In genomic region chr11:61526872-61527271, GRCm38 (mm10) we compare ENCODE assay signal across 11 mouse cellular contexts. TPM values are rescaled to one million over a fixed set of nuclear protein-coding genes. Genes with fewer than 3 reads are reported as not detected.
DNase-seq lines count a peak whose midpoint lies in the region; ATAC-seq and TF ChIP-seq lines count a peak whose summit lies in the region.
"Had no signal": no experiment of that assay in that cellular context is flagged by ENCODE, and none has a peak within 500 bp of the region (broad histone marks: within the 10 kb centered on the region; RNA-seq: fewer than 3 reads in every experiment).

No protein-coding gene starts in this region.

- no peaks in the 10 kb centered on the region for H3K36me3 ChIP-seq in hindbrain, embryonic 11.5 days (ENCODE audit: control insufficient read depth, insufficient read depth, low read length)

- peak overlapping the region; percentile 86 for H3K27ac ChIP-seq in layer of hippocampus, adult 2 months
- H3K27ac ChIP-seq in hindbrain, embryonic 11.5 days (ENCODE audit: low read depth, low read length), result no peak overlapping the region
- H3K27ac ChIP-seq: intestine, embryonic 15.5 days had no signal

- DNase-seq in adrenal gland, adult (ENCODE audit: inconsistent age in 2 of 2, low spot score in 1 of 2), result peak; percentile 29 to 70
- no peak for DNase-seq in adrenal gland, adult 8-10 months
- DNase-seq in layer of hippocampus, adult 2 months (ENCODE audit: low spot score in 2 of 2), result peak in 1 of 2 experiments; percentile 58
- no peak for DNase-seq in layer of hippocampus, postnatal 25 days (ENCODE audit: extremely low spot score in 1 of 2, low spot score in 1 of 2)
- peak; percentile 62 for DNase-seq in adrenal gland, postnatal 10 days
- peak; percentile 88 to 91 for DNase-seq in cerebellum, postnatal 14 days
- DNase-seq in ovary, postnatal 10 days (ENCODE audit: low spot score), result no peak
- no peak for DNase-seq in hindbrain, embryonic 11.5 days (ENCODE audit: low spot score)
- DNase-seq: retina, postnatal 1 day had no signal

- no peaks in the 10 kb centered on the region for H3K9me3 ChIP-seq in hindbrain, embryonic 11.5 days (ENCODE audit: control insufficient read depth, low read length)
- H3K9me3 ChIP-seq: intestine, embryonic 15.5 days had no signal

- H3K4me3 ChIP-seq in layer of hippocampus, adult 2 months, result no peak overlapping the region
- no peak overlapping the region for H3K4me3 ChIP-seq in hindbrain, embryonic 11.5 days (ENCODE audit: low read depth, low read length)
- H3K4me3 ChIP-seq: intestine, embryonic 15.5 days had no signal

- no peak overlapping the region for H3K4me2 ChIP-seq in hindbrain, embryonic 11.5 days (replicated peaks; ENCODE audit: low read depth, low read length)
- H3K4me2 ChIP-seq: intestine, embryonic 15.5 days had no signal

- no peak for TF ChIP-seq CTCF in layer of hippocampus, adult 2 months (conservative IDR thresholded peaks at IDR 0.05)

- no peaks in the 10 kb centered on the region for H3K4me1 ChIP-seq in hindbrain, embryonic 11.5 days (replicated peaks; ENCODE audit: control insufficient read depth, insufficient read depth, low read length)
- H3K4me1 ChIP-seq: intestine, embryonic 15.5 days had no signal

- H3K9ac ChIP-seq in hindbrain, embryonic 11.5 days (ENCODE audit: low read depth, low read length), result no peak overlapping the region
- H3K9ac ChIP-seq: intestine, embryonic 15.5 days had no signal

- no peak for ATAC-seq in hindbrain, embryonic 11.5 days (ENCODE audit: low FRiP score)
- ATAC-seq: intestine, embryonic 15.5 days had no signal

- WGBS in hindbrain, embryonic 11.5 days, result 94% methylated on average over 1 of the region's 1 CpGs

- H3K27me3 ChIP-seq in hindbrain, embryonic 11.5 days (ENCODE audit: control insufficient read depth, insufficient read depth, low read length), result no peaks in the 10 kb centered on the region
- H3K27me3 ChIP-seq: intestine, embryonic 15.5 days had no signal

RNA-seq across cellular contexts. Expression of gene B9d1, which starts 21.9 kb away (rescaled TPM):
- total RNA-seq in adrenal gland, adult 8-10 months (2022), result 10 to 100 TPM; 16.5 to 31.6 (median 25.2) TPM
- total RNA-seq in layer of hippocampus, adult 2 months (2021), result 10 to 100 TPM; 47.4 to 47.9 TPM
- 10 to 100 TPM; 43.3 to 45.9 TPM for total RNA-seq in layer of hippocampus, postnatal 25 days (2021)
- total RNA-seq in adrenal gland, postnatal 10 days (2021), result 10 to 100 TPM; 14.3 to 17.0 TPM
- 34.3 and 42.1 TPM in 2 replicates for polyA plus RNA-seq in hindbrain, embryonic 11.5 days (2014; fragmentation: Nextera tagmentation; extraction: Ambion mirVana)

RNA-seq across cellular contexts. Expression of gene Mapk7, which starts 32.7 kb away (rescaled TPM):
- 10 to 100 TPM; 15.2 to 22.1 (median 20.4) TPM for total RNA-seq in adrenal gland, adult 8-10 months (2022)
- total RNA-seq in layer of hippocampus, adult 2 months (2021), result 10 to 100 TPM; 26.2 to 28.5 TPM
- total RNA-seq in layer of hippocampus, postnatal 25 days (2021), result 10 to 100 TPM; 26.3 to 31.3 TPM
- total RNA-seq in adrenal gland, postnatal 10 days (2021), result 10 to 100 TPM; 15.7 to 16.5 TPM
- 51.5 and 54.7 TPM in 2 replicates for polyA plus RNA-seq in hindbrain, embryonic 11.5 days (2014; fragmentation: Nextera tagmentation; extraction: Ambion mirVana)

RNA-seq across cellular contexts. Expression of gene Mfap4, which starts 41.6 kb away (rescaled TPM):
- total RNA-seq in adrenal gland, adult 8-10 months (2022), result 1 to 10 TPM; 3.4 to 5.8 (median 4.9) TPM
- total RNA-seq in layer of hippocampus, adult 2 months (2021), result 1 to 10 TPM; 4.8 to 5.0 TPM
- 1 to 10 TPM; 5.7 to 6.3 TPM for total RNA-seq in layer of hippocampus, postnatal 25 days (2021)
- total RNA-seq in adrenal gland, postnatal 10 days (2021), result 10 to 100 TPM; 61.8 to 75.9 TPM
- polyA plus RNA-seq in hindbrain, embryonic 11.5 days (2014; fragmentation: Nextera tagmentation; extraction: Ambion mirVana), result 111 and 132 TPM in 2 replicates
- total RNA-seq: megakaryocyte-erythroid progenitor cell, adult 5-6 weeks had no signal

RNA-seq across cellular contexts. Expression of gene Epn2, which starts 52.6 kb away (rescaled TPM):
- 10 to 100 TPM; 27.6 to 47.1 (median 35.7) TPM for total RNA-seq in adrenal gland, adult 8-10 months (2022)
- total RNA-seq in layer of hippocampus, adult 2 months (2021), result 100 to 1,000 TPM; 162 to 170 TPM
- total RNA-seq in layer of hippocampus, postnatal 25 days (2021), result 100 to 1,000 TPM; 173 to 185 TPM
- 10 to 100 TPM; 32.2 to 36.8 TPM for total RNA-seq in adrenal gland, postnatal 10 days (2021)
- 28.8 and 34.2 TPM in 2 replicates for polyA plus RNA-seq in hindbrain, embryonic 11.5 days (2014; fragmentation: Nextera tagmentation; extraction: Ambion mirVana)

Comparison
In these comparisons a context has a peak if more than half of its experiments do, and no peak if none do; other contexts are left out.
1. DNase-seq: peak in adrenal gland, adult (2 of 2), adrenal gland, postnatal 10 days (single experiment) and cerebellum, postnatal 14 days (2 of 2); none in adrenal gland, adult 8-10 months (single experiment), layer of hippocampus, postnatal 25 days (0 of 2), ovary, postnatal 10 days (single experiment) and hindbrain, embryonic 11.5 days (single experiment).
2. RNA of gene Mfap4, which starts 41.6 kb away (total RNA-seq): 61.8 to 75.9 TPM in adrenal gland, postnatal 10 days; 5.7 to 6.3 TPM in layer of hippocampus, postnatal 25 days, 3.4 to 5.8 TPM in adrenal gland, adult 8-10 months and 4.8 to 5.0 TPM in layer of hippocampus, adult 2 months; every median in the first group is over 4 times any median in the second.